Mouse (Mus musculus): ENCODE data around the gene Ahdc1. TPM values are rescaled to one million over a fixed set of nuclear protein-coding genes. Genes with fewer than 3 reads are reported as not detected.
A peak's percentile ranks its signal among the peaks of the same experiment; 100 is the strongest.

The Ahdc1 gene
- polyA plus RNA-seq, 1 experiment from 2014 or later = 10.4 TPM

- no peaks in the 10 kb centered on the region for H3K27me3 ChIP-seq (replicated peaks; ENCODE audit: control insufficient read depth, insufficient read depth, low read length)
- WGBS = 69% methylated on average over 6 of the region's 6 CpGs
- H3K4me1 ChIP-seq (ENCODE audit: control insufficient read depth, insufficient read depth, low read depth, low read length) = peaks cover 7% of the 10 kb centered on the region; the same call in 1 of the 2 replicates
- no peak overlapping the region for H3K9ac ChIP-seq (ENCODE audit: low read depth, low read length)
- no peak overlapping the region for H3K4me3 ChIP-seq (ENCODE audit: low read length)
- ATAC-seq = no peak
- H3K27ac ChIP-seq (ENCODE audit: low read depth, low read length) = no peak overlapping the region
- no peaks in the 10 kb centered on the region for H3K36me3 ChIP-seq (ENCODE audit: control insufficient read depth, insufficient read depth, low read length)
- H3K9me3 ChIP-seq (ENCODE audit: control insufficient read depth, low read length) = no peaks in the 10 kb centered on the region
- no peak overlapping the region for H3K4me2 ChIP-seq (ENCODE audit: low read length)
Observed at GRCm38 (mm10) chr4:132982999-132983398, 28.1 kb upstream of the Ahdc1 start.

- Histone ChIP-seq H3K4me2 (ENCODE audit: low read length) (no peak overlapping the region), H3K27ac (ENCODE audit: low read depth, low read length) (peak overlapping the region; percentile 82), H3K27me3 (replicated peaks; ENCODE audit: control insufficient read depth, insufficient read depth, low read length) (no peaks in the 10 kb centered on the region), H3K9ac (ENCODE audit: low read depth, low read length) (no peak overlapping the region; the same call in 1 of the 2 replicates), H3K4me1 (ENCODE audit: control insufficient read depth, insufficient read depth, low read depth, low read length) (peaks cover 7% of the 10 kb centered on the region; the same call in 1 of the 2 replicates), H3K36me3 (ENCODE audit: control insufficient read depth, insufficient read depth, low read length) (no peaks in the 10 kb centered on the region), H3K4me3 (ENCODE audit: low read length) (no peak overlapping the region), H3K9me3 (ENCODE audit: control insufficient read depth, low read length) (no peaks in the 10 kb centered on the region)
- peak; percentile 82 for ATAC-seq
- WGBS = 42% methylated on average over 7 of the region's 7 CpGs
Observed at GRCm38 (mm10) chr4:132983664-132984512, 27.2 kb upstream of the Ahdc1 start.

GRCm38 (mm10) chr4:132988581-132989355 lies 22.3 kb upstream of the Ahdc1 start:
- H3K27ac ChIP-seq (ENCODE audit: low read depth, low read length) = no peak overlapping the region
- no peak overlapping the region for H3K9ac ChIP-seq (ENCODE audit: low read depth, low read length)
- peaks cover 5% of the 10 kb centered on the region; the same call in 1 of the 2 replicates for H3K4me1 ChIP-seq (ENCODE audit: control insufficient read depth, insufficient read depth, low read depth, low read length)
- H3K9me3 ChIP-seq (ENCODE audit: control insufficient read depth, low read length) = no peaks in the 10 kb centered on the region
- H3K27me3 ChIP-seq (replicated peaks; ENCODE audit: control insufficient read depth, insufficient read depth, low read length) = no peaks in the 10 kb centered on the region
- H3K4me3 ChIP-seq (ENCODE audit: low read length) = no peak overlapping the region
- H3K36me3 ChIP-seq (ENCODE audit: control insufficient read depth, insufficient read depth, low read length) = no peaks in the 10 kb centered on the region
- no peak overlapping the region for H3K4me2 ChIP-seq (ENCODE audit: low read length)
- WGBS = 86% methylated on average over 6 of the region's 6 CpGs
- ATAC-seq = no peak

GRCm38 (mm10) chr4:132993553-132993952 lies 17.5 kb upstream of the Ahdc1 start:
- Histone ChIP-seq H3K27me3 (replicated peaks; ENCODE audit: control insufficient read depth, insufficient read depth, low read length) (no peaks in the 10 kb centered on the region), H3K4me1 (ENCODE audit: control insufficient read depth, insufficient read depth, low read depth, low read length) (no peaks in the 10 kb centered on the region), H3K9me3 (ENCODE audit: control insufficient read depth, low read length) (no peaks in the 10 kb centered on the region), H3K9ac (ENCODE audit: low read depth, low read length) (no peak overlapping the region), H3K4me2 (ENCODE audit: low read length) (no peak overlapping the region), H3K36me3 (ENCODE audit: control insufficient read depth, insufficient read depth, low read length) (no peaks in the 10 kb centered on the region), H3K4me3 (ENCODE audit: low read length) (no peak overlapping the region), H3K27ac (ENCODE audit: low read depth, low read length) (no peak overlapping the region)
- no peak for ATAC-seq
- 62% methylated on average over 4 of the region's 4 CpGs for WGBS

GRCm38 (mm10) chr4:132997469-132998237 lies 13.4 kb upstream of the Ahdc1 start:
- H3K9me3 ChIP-seq (ENCODE audit: control insufficient read depth, low read length) = no peaks in the 10 kb centered on the region
- no peak overlapping the region for H3K4me2 ChIP-seq (ENCODE audit: low read length)
- peaks cover 1% of the 10 kb centered on the region for H3K4me1 ChIP-seq (ENCODE audit: control insufficient read depth, insufficient read depth, low read depth, low read length)
- ATAC-seq = no peak
- no peak overlapping the region for H3K9ac ChIP-seq (ENCODE audit: low read depth, low read length)
- no peaks in the 10 kb centered on the region for H3K36me3 ChIP-seq (ENCODE audit: control insufficient read depth, insufficient read depth, low read length)
- H3K27me3 ChIP-seq (replicated peaks; ENCODE audit: control insufficient read depth, insufficient read depth, low read length) = no peaks in the 10 kb centered on the region
- no peak overlapping the region for H3K27ac ChIP-seq (ENCODE audit: low read depth, low read length)
- H3K4me3 ChIP-seq (ENCODE audit: low read length) = no peak overlapping the region
- WGBS = 56% methylated on average over 14 of the region's 14 CpGs

- peaks cover 8% of the 10 kb centered on the region for H3K4me1 ChIP-seq (ENCODE audit: control insufficient read depth, insufficient read depth, low read depth, low read length)
- no peaks in the 10 kb centered on the region for H3K9me3 ChIP-seq (ENCODE audit: control insufficient read depth, low read length)
- 0 out of 2 replicates have a peak overlapping the region, but pooled peaks have one; percentile 11 for H3K27ac ChIP-seq (ENCODE audit: low read depth, low read length)
- ATAC-seq = no peak; the same call in 1 of the 2 replicates
- no peaks in the 10 kb centered on the region for H3K27me3 ChIP-seq (replicated peaks; ENCODE audit: control insufficient read depth, insufficient read depth, low read length)
- H3K36me3 ChIP-seq (ENCODE audit: control insufficient read depth, insufficient read depth, low read length) = no peaks in the 10 kb centered on the region
- no peak overlapping the region for H3K4me3 ChIP-seq (ENCODE audit: low read length)
- H3K4me2 ChIP-seq (ENCODE audit: low read length) = 0 out of 2 replicates have a peak overlapping the region, but pooled peaks have one; percentile 16
- peak overlapping the region; percentile 19; the same call in 1 of the 2 replicates for H3K9ac ChIP-seq (ENCODE audit: low read depth, low read length)
- 17% methylated on average over 10 of the region's 10 CpGs for WGBS
Observed at GRCm38 (mm10) chr4:133002896-133003295, 8.2 kb upstream of the Ahdc1 start.

- WGBS = 40% methylated on average over 21 of the region's 21 CpGs
- H3K27ac ChIP-seq (ENCODE audit: low read depth, low read length) = peak overlapping the region; percentile 11; the same call in 1 of the 2 replicates
- H3K9me3 ChIP-seq (ENCODE audit: control insufficient read depth, low read length) = no peaks in the 10 kb centered on the region
- no peaks in the 10 kb centered on the region for H3K36me3 ChIP-seq (ENCODE audit: control insufficient read depth, insufficient read depth, low read length)
- peaks cover 8% of the 10 kb centered on the region for H3K4me1 ChIP-seq (ENCODE audit: control insufficient read depth, insufficient read depth, low read depth, low read length)
- peak; percentile 51 for ATAC-seq
- no peak overlapping the region for H3K4me3 ChIP-seq (ENCODE audit: low read length)
- H3K9ac ChIP-seq (ENCODE audit: low read depth, low read length) = no peak overlapping the region
- H3K27me3 ChIP-seq (replicated peaks; ENCODE audit: control insufficient read depth, insufficient read depth, low read length) = no peaks in the 10 kb centered on the region
- no peak overlapping the region for H3K4me2 ChIP-seq (ENCODE audit: low read length)
Observed at GRCm38 (mm10) chr4:133003316-133004018, 7.6 kb upstream of the Ahdc1 start.

- Histone ChIP-seq H3K4me2 (ENCODE audit: low read length) (no peak overlapping the region), H3K9ac (ENCODE audit: low read depth, low read length) (no peak overlapping the region), H3K27me3 (replicated peaks; ENCODE audit: control insufficient read depth, insufficient read depth, low read length) (no peaks in the 10 kb centered on the region; the same call in 1 of the 2 replicates), H3K36me3 (ENCODE audit: control insufficient read depth, insufficient read depth, low read length) (no peaks in the 10 kb centered on the region), H3K27ac (ENCODE audit: low read depth, low read length) (no peak overlapping the region), H3K4me3 (ENCODE audit: low read length) (no peak overlapping the region), H3K4me1 (ENCODE audit: control insufficient read depth, insufficient read depth, low read depth, low read length) (peaks cover 8% of the 10 kb centered on the region), H3K9me3 (ENCODE audit: control insufficient read depth, low read length) (no peaks in the 10 kb centered on the region)
- WGBS = 2% methylated on average over 3 of the region's 3 CpGs
- ATAC-seq = peak; percentile 46; the same call in 1 of the 2 replicates
Observed at GRCm38 (mm10) chr4:133005233-133005632, 5.8 kb upstream of the Ahdc1 start.
